Mouse (Mus musculus): Measurements from ENCODE around the gene Fgfr2.

The Fgfr2 gene

DNA sequence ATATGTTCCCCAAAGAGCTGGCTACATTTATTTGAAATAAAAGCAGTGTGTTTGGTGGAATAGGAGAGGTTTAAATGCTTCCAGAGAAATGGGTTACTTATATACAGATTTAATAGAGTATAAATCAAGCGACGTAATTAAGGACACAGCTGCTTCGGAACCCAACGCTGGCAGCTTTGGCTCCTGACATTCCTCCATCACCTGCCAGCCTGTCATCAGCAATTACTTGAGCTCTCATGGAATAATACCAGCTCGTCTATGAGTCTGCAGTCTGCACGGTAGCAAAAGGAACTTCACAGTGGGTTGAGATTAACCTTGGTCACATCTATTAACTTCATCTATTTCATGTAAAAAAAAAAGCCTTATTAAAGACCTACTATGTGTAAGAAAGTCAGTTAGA, 1326.0 kb downstream of the Fgfr2 start:
- DNase-seq (ENCODE audit: extremely low read depth, insufficient read length, low spot score), result no peak

DNA sequence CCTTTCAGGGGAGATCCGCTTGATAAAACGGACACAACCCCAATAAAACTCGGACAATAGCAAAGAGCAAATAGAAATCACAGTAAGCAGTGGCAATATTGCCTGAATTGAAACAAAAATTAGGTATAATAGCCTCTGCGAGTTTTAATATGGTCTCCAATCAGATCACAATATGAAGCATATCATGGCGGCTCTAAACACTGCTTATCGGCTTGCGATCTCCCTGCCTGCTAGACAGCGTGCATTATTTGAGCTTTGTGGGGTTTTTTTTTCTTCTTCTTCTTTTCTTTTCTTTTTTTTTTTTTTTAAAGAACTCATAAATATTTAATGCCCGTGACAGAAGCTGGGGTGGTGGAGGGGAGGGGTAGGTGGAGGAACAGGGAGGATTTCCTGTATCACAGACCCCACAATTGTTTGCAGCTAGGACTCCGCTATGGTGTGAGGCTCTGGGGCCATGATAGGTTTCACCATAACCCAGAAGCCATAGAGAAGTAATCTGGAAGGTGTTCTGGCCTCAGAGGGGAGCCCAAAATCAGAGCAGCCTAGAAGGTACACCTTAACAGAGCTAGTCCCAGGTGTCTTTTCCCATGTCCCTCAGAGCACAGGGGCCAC, 1334.4 kb downstream of the Fgfr2 start:
- no peak for DNase-seq (ENCODE audit: extremely low read depth, insufficient read length, low spot score)

DNA sequence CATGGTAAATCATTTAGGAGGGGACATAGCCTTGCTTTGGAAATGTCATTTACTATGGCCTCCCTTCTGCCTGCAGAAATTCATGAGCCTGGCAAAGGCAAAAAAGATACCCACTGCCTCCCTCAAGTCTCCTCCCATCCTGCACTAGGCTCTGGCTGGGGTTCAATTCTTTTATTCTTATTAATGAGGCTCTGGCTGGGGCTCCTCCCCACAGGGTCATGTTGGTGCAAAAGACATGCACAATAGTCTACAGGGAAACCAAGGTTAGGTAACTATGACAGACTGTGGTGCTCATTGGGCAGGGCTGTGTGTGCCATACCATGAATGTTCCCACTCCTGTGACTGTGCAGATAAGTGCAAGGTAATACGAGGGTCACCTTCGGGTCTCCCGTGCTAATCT, 1337.4 kb downstream of the Fgfr2 start:
- no peak for DNase-seq (ENCODE audit: extremely low read depth, insufficient read length, low spot score)

DNA sequence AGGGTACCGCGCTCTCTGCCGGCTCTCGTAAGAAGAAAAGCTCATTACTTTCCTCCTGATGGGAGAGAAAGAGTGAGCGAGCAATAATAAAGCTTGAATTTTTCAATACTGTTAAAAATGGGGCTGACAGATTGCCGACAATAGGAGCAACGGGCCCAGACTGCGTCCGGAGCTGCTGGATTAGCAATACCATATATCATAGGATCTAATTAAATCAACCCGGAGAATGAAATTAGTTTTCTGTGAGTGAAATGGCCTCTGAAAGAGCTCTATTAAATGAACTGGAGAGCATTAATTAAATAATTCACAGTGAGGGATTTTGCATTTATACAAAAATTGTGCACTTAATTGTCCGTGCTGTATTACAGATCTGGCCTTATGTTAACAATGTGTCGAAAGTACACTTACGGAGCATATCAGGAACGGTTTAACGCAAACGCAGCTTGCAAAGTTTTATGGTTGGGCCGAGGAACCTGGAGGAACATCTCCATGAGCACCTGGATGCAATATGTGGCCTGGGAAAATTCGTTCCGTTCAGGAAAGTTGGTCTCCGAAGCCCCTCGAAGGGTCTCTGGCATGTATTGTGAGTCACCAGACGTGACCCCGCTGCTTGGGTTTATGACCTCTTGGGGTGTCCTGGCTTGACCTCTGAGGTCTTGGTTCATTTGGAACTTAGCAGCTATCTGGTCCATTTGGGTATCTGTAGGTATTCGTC, 1344.7 kb downstream of the Fgfr2 start:
- no peak for DNase-seq (ENCODE audit: extremely low read depth, insufficient read length, low spot score)

DNA sequence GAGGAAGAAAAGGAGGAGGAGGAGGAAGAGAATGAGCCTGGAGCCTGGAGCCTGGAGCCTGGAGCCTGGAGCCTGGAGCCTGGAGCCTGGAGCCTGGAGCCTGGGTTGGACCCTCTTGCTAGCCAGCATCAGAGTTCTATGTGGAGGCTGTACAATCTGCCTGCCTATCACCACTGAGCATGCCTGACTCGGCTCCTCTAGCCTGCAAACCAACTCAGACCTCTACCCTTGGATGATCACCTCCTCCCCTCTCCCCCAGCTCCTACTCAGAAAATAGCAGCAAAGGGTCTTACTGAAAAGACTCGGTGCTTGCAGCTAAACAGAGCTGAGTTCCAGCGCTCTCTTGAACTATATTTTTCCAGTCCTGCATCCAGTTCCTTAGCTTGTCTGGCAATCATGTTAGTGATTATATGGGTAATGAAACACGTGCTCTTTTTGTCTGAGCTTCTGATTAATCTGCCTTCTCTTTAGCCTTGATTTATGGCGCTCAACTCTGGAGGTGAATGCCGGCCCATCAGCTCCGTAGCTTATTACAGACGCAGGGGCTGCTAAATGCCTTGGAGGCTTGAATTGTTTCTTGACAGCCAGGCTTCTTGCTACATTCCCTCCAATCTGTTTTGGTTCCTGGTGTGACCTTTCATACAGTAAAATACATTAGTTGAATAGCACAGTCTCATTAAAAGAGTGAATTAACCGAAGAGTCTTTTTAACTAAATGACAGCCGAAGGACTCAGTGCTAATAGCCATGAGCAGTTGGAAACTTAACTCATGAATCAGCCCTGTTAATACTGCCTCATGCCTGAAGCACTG, 1345.5 kb downstream of the Fgfr2 start:
- no peak for DNase-seq (ENCODE audit: extremely low read depth, insufficient read length, low spot score)

DNA sequence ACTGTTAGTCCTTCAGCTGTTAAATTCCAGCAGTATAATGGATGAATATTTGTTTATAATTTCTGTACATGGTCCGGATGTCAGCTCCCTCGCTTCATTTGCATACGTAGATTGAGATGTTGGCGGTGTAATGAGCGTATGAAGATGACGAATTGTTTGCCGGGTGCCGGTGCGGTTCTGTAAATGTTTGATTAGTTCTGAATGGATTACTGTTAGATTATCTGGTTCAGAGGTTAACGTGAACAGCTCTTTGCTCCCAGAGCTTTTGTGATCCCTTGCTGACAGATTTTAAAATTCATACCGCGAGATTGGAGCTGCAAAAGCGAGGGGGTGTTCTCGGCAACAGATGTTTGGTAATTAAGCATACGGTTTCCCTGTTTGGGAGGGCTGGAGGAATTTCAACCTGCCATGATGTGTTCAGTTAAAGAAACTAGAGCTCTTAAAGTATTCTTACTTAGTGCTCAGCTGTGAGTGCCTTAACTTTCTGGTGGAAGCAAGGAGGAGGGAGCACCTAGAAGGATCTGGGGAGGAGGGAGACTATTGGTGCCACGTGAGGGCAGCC, 1346.9 kb downstream of the Fgfr2 start:
- DNase-seq (ENCODE audit: extremely low read depth, insufficient read length, low spot score), result no peak

DNA sequence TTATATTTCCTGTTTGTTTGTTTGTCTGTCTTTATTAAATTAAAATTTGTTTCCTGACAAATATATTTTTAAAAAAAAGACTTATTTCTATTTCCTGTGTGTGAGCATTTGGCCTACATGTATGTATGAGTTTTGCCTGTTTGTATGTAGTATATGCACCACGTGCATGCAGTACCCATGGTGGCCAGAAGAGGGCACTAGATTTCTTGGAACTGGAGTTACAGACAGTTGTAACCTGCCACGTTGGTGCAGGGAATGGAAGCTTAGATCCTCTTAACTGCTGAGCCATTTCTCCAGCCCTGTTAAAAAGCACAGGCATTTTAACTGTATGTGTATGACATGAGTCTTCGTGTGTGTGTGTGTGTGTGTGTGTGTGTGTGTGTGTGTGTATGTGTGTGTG, 1365.2 kb downstream of the Fgfr2 start:
- no peak for DNase-seq (ENCODE audit: extremely low read depth, insufficient read length, low spot score)

DNA sequence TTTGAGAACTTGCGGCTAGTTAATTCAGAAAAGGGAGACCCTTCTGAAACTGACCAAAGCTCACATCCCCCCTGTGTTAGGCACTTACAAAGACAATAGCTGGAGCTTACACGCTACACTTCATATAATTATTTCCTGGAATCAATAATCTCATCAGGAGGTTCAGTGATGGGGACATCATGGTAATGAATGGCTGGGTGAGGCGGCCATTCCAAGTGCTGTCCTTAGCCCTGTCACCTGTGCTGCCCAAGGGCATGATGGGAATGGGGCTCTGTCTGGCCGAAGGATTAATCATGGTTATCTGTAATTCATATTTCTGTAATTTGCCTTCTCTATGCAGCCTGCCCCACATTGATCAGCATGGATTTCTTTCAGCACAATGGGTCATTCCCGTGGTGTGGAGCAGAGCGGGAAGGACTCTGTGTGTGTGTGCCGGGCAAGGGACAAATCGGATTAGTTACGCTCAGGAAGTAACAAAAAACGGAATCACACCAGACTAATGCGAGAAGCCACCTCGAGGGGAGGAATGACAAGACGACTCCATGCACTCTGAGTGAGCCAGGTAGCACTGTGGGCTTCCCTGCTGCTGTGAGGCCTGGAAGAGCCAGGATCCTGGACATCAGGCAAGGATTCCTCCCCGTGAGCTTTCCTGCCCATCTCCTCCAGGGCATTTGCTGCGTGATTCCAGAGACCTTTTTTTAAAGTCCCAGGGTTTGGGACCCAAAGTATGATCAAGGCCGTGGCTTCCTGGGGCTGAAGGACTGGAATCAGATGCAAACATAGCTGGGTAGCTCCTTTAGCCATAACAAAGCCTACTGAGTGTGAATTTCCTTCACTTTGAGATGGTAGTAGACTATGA, 1375.8 kb downstream of the Fgfr2 start:
- DNase-seq (ENCODE audit: extremely low read depth, insufficient read length, low spot score), result no peak

DNA sequence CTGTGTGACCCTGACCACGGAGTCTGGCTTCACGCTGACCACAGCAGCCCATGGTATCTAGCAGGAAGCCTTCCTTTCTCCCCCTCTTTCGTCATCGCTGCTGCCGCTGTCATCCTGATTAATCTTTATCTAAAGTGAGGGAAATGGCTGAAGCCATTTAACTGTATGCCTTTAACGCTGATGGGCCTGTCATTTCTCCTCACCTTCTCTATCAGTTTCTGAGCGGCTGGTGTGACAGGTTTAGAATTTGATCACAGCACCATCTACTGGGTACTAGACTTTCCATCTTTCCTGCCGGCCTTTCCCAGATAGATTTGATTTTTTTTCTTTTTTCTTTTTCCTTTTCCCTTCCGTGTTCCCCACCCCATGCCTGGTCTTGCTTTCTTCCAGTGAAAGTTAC, 1376.4 kb downstream of the Fgfr2 start:
- DNase-seq (ENCODE audit: extremely low read depth, insufficient read length, low spot score), result no peak

DNA sequence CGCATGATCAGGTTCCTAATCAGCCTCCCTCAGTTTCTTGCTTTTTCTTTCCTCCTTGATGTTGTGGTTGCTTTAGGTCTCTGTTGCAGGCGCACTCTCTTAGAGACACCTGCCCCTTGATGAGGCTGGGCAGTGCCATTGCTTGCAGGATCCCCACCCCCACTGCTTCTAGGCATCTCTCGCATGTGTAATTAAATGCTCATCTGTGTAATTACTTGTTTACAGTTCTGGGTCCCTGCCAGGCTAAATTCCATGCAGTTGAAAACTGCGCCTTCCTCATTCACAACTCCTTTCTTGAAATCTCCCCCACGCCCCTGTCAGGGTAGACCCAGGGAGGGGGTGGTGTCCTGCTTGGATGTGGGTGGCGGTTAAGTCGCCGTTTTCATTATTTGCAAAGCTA, 1380.0 kb downstream of the Fgfr2 start:
- no peak for DNase-seq (ENCODE audit: extremely low read depth, insufficient read length, low spot score)

DNA sequence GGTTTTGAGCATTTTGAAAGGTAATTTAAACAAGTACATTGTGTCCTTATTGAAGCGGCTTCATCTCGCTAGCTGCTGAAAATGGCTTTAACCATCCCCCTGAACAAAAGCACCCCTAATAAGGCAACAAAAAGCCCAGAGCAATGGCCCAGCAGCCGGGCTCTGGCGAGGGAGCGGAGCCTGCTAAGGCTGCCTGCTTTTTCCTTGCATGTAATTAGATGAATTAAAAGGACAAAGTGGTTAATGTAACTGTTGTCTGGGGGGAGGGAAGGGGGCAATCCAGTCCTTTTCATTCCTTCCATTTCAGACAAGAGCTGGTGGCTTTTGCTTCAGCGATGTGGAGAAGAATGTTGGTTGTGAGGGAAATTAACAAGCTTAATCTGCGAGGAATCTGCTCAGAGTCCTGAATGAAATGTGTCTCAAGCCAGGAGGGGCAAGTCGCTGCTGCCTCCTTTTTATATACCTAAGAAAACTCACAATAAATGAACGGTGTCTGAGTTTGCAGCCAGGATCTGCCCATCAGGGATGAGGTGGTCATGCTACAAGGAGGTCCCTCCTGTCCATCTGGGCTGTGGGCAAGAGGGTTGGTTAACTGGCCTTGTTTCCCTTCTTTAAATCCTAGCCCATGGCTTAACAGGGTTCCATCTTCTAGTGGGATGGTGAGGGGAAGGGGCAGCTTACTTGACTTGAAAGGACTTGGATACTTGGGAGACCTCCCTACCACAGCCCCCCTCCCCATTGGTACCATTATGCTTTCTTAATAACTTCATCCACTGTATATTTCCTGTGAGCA, 1400.2 kb downstream of the Fgfr2 start:
- DNase-seq (ENCODE audit: extremely low read depth, insufficient read length, low spot score), result no peak

DNA sequence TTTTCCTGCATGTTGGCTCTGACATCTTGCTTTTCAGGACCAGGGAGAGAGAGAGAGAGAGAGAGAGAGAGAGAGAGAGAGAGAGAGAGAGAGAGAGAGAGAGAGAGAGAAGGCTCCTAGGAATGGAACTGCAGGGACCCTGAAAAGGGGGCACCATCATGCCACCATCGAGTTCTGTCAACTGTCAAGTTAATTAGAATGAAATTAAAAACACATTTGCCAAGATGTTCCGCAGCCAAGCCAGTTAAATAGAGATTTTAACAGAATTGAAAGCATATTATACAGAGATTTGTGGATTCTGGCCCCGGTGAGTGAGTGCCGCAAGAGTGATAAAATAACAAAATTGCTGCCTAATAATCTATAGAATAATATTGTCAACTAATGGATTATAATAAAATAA, 1400.8 kb downstream of the Fgfr2 start:
- DNase-seq (ENCODE audit: extremely low read depth, insufficient read length, low spot score), result no peak

DNA sequence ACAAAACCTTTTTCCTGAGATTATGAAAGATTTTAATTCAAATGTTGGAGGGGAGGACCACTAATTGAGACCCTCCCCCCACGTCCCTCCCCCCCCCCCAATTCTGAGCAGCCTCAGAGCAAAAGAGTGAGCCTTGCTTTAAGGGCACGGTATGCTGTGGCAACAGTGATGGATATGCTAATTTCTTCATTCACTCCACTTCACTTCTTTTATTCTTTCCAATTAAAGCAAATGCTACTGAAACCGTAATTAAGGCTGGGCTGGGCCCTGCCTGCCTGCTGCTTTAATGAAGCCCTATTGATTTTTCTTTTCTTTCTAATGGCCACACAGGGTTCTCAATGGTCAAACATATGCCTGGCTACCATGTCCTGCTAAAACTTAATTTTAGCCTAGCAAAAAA, 1404.9 kb downstream of the Fgfr2 start:
- no peak for DNase-seq (ENCODE audit: extremely low read depth, insufficient read length, low spot score)

DNA sequence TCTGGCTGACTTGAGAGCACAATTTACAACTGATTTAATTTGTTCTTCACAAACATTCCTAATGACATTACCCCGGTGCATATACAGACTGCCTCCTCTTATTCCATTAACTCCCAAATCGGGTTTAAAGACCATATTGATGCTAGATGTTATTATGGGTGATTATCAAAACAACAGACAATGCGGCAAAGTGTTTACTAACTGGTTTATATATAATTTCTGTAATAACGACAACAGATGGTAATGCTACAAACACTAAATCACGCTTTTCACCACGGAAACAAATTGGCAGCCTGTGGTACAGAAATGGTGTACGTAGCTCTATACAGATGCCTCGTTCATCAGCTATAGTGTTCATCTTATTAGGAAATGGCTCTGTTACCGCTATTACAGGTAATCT, 1410.1 kb downstream of the Fgfr2 start:
- no peak for DNase-seq (ENCODE audit: extremely low read depth, insufficient read length, low spot score)

DNA sequence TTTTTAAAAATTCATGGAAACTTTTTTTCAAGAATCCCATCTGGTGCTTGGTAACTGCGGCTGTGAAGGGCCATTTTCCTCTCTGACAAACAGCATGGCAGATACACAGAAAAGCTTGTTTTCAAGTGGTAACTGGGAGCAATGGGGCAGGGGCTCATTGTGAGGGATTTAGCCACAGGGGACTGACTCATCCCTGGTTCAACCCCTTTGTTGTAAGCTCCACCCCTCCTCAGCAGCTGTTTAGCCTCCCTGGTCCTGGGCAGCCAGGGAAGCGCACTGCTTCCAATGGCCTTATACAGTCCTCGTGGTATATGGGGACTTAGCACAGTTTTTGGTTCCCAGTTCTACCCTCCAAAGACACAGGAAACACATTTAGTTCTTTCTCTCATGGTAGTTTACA, 1426.3 kb downstream of the Fgfr2 start:
- DNase-seq (ENCODE audit: extremely low read depth, insufficient read length, low spot score), result no peak

DNA sequence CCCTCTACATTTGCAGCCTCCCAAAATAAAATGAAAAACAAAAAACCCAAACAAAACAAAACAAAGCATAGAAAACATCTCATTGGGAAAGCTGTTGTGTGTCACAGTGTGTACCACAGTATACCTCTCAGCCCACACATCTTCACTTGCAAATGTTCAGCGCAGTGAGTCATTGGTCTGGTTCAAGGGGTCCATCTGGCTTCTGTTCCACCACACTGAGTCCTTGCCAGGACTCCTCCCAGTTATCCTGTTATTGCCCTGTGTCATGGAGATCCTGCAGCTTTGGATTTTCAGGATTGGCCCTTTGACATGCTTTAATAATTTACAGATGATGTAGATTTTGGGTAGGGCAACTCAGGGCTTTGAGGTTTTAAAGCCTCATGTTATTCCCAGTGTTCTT, 1435.8 kb downstream of the Fgfr2 start:
- DNase-seq (ENCODE audit: extremely low read depth, insufficient read length, low spot score), result no peak

DNA sequence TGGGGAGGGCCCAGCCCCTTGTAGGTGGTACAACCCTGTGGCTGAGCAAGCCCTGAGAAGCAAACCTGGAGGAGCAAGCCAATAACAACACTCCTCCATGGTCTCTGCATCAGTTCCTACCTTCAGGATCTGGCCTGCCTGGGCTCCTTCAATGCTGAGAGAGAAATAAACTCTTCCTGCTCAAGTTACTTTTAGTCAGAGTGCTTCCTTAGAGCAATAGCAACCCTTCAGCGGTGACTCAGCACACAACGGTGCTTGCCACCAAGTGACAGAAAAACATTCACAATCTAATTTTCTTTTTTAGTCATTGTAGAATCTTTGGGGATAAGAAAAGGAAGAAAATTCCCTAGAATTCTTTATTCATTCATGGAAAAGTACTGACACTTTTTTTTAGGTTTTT, 1446.0 kb downstream of the Fgfr2 start:
- DNase-seq (ENCODE audit: extremely low read depth, insufficient read length, low spot score), result no peak

DNA sequence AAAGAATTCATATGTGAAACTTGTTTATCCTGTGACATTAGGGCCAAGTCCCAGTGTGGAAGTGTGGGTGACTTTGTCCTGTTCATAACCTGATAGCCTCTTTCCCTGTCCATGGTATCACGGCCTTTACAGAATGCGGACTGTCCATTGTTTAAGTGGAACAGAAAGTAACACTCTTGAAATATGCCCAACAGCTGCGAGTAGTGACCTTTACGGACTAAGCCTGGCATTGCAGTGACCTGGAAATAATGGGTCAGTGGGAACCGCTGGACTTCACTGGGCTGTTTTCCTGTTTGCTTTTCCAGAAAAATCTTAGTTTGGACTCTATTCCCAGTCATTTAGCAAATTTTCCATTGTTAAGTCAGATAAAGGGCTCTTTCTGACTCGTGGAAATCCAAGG, 1452.6 kb downstream of the Fgfr2 start:
- no peak for DNase-seq (ENCODE audit: extremely low read depth, insufficient read length, low spot score)

DNA sequence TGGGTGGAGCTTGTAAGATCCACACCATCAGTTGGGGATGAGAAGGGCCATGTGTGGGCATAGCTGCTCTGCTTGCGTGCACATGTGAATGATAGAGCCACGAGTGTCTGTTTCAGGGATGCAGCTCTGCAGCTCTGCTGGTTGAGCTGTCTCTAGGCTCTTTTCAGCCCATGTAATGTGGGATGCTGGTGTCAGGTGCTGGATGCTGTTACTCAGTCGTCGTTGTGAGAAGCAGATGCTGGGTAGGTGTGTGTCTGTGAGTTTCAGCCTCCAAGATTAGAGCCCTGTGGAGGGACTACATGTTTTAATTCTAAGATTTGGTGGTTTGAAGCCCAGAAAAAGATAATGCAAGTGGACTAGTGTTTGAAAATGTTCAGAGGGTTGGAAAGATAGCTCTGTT, 1453.8 kb downstream of the Fgfr2 start:
- no peak for DNase-seq (ENCODE audit: extremely low read depth, insufficient read length, low spot score)

DNA sequence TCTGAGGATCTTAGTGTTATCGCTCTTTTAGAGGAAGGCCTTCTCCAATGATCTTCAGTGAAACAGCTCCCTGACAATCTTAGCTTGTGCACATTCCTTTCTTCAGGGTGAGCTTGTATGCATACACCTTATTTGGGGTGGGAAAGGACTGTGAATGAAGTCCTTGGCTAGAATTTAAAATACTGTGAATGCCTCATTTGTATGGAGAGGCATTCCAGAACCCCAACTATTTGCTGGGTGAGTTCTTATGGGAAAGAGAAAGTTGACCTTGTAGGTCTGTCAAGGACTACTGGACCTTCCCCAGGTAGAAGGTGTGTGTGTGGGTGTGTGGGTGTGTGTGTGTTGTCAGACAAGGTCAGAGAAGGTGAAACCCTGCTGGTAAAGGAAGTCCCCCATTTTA, 1462.4 kb downstream of the Fgfr2 start:
- DNase-seq (ENCODE audit: extremely low read depth, insufficient read length, low spot score), result no peak
